Mouse (Mus musculus) lung, embryonic 15.5 days (tissue): ENCODE data around the gene Zswim5. TPM values are rescaled to one million over a fixed set of nuclear protein-coding genes. Genes with fewer than 3 reads are reported as not detected.

Experiments
- ATAC-seq: fragments of 200-750 bp; cut with Nextera tagmentation; 2 replicates; pipeline ENCODE4 v1.8.0; 2017; ENCODE audit warnings: moderate number of reproducible peaks, borderline replicate concordance; ENCODE audit not compliant: low FRiP score, low TSS enrichment; ENCODE audit errors: extremely low read depth
- H3K27ac ChIP-seq: fragments of 300-500 bp; sonication (generic); 2 replicates; pipeline ENCODE4 v1.5.1; 2015; ENCODE audit warnings: moderate library complexity, mild to moderate bottlenecking, inconsistent platforms
- H3K27me3 ChIP-seq: fragments of 300-500 bp; sonication (generic); 2 replicates; pipeline ENCODE4 v1.6.1; 2015; ENCODE audit warnings: inconsistent platforms
- H3K36me3 ChIP-seq: fragments of 300-500 bp; sonication (generic); 2 replicates; pipeline ENCODE4 v1.6.1; 2015; ENCODE audit warnings: inconsistent platforms
- H3K4me1 ChIP-seq: fragments of 300-500 bp; sonication (generic); 2 replicates; pipeline ENCODE4 v1.6.1; 2015; ENCODE audit warnings: inconsistent platforms
- H3K4me2 ChIP-seq: fragments of 300-500 bp; sonication (generic); 2 replicates; pipeline ENCODE4 v1.6.1; 2015; ENCODE audit warnings: inconsistent platforms, mild to moderate bottlenecking, moderate library complexity
- H3K4me3 ChIP-seq: fragments of 300-500 bp; sonication (generic); 2 replicates; pipeline ENCODE4 v1.5.1; 2015; ENCODE audit warnings: mild to moderate bottlenecking, inconsistent platforms
- H3K9ac ChIP-seq: fragments of 300-500 bp; sonication (generic); 2 replicates; pipeline ENCODE4 v1.6.1; 2015; ENCODE audit warnings: inconsistent platforms
- H3K9me3 ChIP-seq: fragments of 300-500 bp; sonication (generic); 2 replicates; pipeline ENCODE4 v1.6.1; 2016; ENCODE audit warnings: inconsistent platforms
- WGBS: fragments of 180-500 bp; shearing (Covaris S2); methylation state at CpG from one replicate; pipeline ENCODE4 v1.1.7; 2015; 5-methylcytosine and 5-hydroxymethylcytosine counted together
- polyA plus RNA-seq: library from polyadenylated mRNA; unstranded; fragments of >200 nt; fragmentation: Nextera tagmentation; extraction: Ambion mirVana; gene quantifications from 2 replicates; pipeline ENCODE4 v1.2.1, GENCODE M21; 2015

Gene Zswim5
- polyA plus RNA-seq, 1 experiment from 2014 or later: 0.56 TPM

DNA sequence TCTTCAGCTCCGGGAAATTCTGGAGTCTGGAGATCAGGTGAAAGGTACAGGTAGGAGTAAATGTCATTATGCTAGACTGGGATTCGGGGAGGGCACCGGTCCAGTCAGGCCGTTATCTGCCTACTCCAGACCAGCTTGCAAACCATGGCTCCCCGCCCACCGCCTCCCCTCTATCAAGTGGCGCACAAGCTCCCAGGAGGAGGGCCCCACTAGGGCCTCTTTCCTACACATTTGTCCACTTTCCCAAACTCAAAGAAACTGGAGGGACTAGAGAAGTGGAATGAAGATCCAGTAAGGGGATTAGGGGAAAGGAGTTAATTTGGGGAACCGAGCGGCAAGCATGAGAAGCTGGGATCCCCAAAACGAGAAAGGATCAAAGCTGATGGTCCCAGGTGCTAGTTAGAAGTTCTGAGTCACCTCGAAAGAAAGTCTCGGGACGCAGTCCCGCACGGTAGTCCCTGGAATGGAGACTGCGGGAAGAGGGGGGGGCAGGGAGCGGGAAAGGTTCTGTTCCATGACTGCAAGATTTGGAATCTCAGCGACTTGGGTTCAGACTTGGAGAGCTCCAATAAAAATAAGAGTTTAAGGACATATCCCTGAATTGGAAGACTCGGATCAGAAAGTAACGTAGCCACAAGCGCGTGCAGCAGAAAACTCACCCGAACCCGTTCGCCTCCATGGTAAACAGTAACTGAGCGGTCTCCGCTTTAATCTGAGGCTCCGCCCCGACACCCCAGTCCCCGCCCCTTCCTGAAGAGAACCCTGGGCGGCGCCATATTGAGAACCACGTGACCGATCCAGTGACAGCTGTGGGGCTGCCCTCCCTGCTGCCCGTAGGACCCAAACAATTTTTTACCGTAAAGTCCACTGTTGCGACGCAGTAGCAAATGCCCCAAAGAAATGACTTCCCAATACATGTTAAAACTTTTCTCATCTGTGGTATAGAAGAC is 116.8 kb downstream of the Zswim5 start, which contains the start of gene Urod:
Urod (minus strand) TSS at position 742 of the 950 bp plus-strand sequence.
- ATAC-seq: peak; percentile 95
- no peaks in the 10 kb centered on the region for H3K9me3 ChIP-seq
- H3K4me3 ChIP-seq: peak within 1 kb of the TSS; percentile 99
- peak within 1 kb of the TSS; percentile 98 for H3K4me2 ChIP-seq
- WGBS: under 1% methylated on average over 38 of the region's 38 CpGs
- H3K27me3 ChIP-seq: no peaks in the 10 kb centered on the region
- peak within 1 kb of the TSS; percentile 69 for H3K27ac ChIP-seq
- peaks cover 25% of the 10 kb centered on the region for H3K4me1 ChIP-seq
- peak within 1 kb of the TSS; percentile 88 for H3K9ac ChIP-seq
- H3K36me3 ChIP-seq: peaks cover 15% of the 10 kb centered on the region

DNA sequence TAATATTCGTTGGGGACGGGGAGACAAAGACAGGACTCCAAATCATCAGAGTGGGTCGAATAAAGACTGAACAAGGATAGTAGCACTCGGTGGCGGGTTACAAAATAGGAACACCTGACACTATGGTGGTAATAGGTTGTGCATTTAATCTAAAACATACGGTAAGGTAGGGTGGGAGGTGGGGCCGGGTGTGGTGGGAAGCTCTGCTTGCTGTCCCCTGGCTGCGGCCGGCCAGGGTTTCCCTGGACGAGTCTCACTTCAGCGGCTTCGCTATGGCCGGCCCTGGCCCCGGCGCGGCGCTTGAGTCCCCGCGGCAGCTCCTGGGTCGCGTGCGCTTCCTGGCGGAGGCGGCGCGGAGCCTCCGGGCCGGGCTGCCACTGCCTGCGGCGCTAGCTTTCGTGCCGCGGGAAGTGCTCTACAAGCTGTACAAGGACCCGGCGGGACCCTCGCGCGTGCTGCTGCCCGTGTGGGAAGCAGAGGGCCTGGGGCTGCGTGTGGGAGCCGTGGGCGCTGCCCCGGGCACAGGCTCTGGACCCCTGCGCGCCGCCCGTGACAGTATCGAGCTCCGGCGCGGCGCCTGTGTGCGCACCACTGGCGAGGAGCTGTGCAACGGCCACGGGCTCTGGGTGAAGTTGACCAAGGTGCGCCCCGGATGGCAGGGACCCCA is 118.1 kb downstream of the Zswim5 start, which contains the start of gene Hectd3:
Hectd3 (plus strand) TSS at position 187 of the 667 bp plus-strand sequence.
- Histone ChIP-seq H3K9me3 (no peaks in the 10 kb centered on the region), H3K4me2 (peak within 1 kb of the TSS; percentile 98), H3K27me3 (no peaks in the 10 kb centered on the region), H3K27ac (peak within 1 kb of the TSS; percentile 69), H3K9ac (peak within 1 kb of the TSS; percentile 88), H3K4me3 (peak within 1 kb of the TSS; percentile 99), H3K36me3 (peaks cover 19% of the 10 kb centered on the region), H3K4me1 (peaks cover 25% of the 10 kb centered on the region)
- ATAC-seq: peak; percentile 39; the same call in 1 of the 2 replicates
- WGBS: under 1% methylated on average over 45 of the region's 58 CpGs

DNA sequence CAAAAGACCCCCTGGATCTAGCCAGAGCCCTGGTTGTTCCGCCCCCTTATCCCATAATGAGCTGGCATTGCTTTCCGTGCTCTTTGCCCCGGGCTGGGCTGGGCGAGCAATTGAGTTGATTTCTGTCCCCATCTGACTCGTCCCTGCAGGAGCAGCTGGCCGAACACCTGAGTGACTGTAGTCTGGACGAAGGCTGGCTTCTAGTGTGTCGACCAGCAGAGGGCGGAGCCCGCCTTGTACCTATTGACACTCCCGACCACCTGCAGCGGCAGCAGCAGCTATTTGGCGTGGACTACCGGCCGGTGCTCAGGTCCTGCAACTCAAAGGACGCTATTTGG is 118.6 kb downstream of the Zswim5 start:
- H3K36me3 ChIP-seq: peaks cover 18% of the 10 kb centered on the region; the same call in 1 of the 2 replicates
- no peaks in the 10 kb centered on the region for H3K27me3 ChIP-seq
- ATAC-seq: no peak
- no peaks in the 10 kb centered on the region for H3K9me3 ChIP-seq
- H3K27ac ChIP-seq: peak overlapping the region; percentile 69
- peaks cover 25% of the 10 kb centered on the region for H3K4me1 ChIP-seq
- 0% methylated on average over 16 of the region's 16 CpGs for WGBS
- H3K9ac ChIP-seq: peak overlapping the region; percentile 88
- peak overlapping the region; percentile 99 for H3K4me3 ChIP-seq
- peak overlapping the region; percentile 98 for H3K4me2 ChIP-seq

DNA sequence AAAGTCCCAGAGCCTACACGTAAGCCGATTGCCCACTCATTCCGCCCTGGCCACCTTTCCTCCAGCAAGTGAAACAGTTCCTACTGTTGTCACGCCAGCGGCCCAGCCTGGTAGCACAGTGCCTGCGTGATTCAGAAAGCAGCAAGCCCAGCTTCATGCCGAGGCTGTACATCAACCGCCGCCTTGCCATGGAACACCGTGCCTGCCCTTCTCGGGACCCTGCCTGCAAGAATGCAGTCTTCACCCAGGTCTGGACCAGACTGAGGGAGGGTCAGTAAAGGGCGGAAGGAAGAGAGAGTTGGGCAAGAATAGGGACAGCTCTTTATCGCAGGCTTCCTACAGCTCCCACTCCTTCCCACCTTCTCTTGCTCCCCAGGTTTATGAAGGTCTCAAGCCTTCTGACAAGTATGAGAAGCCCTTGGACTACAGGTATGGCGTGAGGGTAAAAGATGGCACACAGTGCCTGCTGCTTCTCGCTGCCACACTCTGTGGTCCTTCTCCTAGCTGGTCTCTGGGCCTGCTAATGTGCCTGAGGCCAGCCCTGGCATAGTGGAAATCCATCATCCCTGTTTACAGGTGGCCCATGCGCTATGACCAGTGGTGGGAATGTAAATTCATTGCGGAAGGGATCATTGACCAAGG is 122.5 kb downstream of the Zswim5 start:
- Histone ChIP-seq H3K27me3 (no peaks in the 10 kb centered on the region), H3K27ac (no peak overlapping the region), H3K9ac (no peak overlapping the region), H3K4me2 (no peak overlapping the region), H3K4me1 (peaks cover 12% of the 10 kb centered on the region), H3K9me3 (no peaks in the 10 kb centered on the region), H3K4me3 (no peak overlapping the region), H3K36me3 (peaks cover 28% of the 10 kb centered on the region; the same call in 1 of the 2 replicates)
- ATAC-seq: no peak
- 88% methylated on average over 17 of the region's 17 CpGs for WGBS

DNA sequence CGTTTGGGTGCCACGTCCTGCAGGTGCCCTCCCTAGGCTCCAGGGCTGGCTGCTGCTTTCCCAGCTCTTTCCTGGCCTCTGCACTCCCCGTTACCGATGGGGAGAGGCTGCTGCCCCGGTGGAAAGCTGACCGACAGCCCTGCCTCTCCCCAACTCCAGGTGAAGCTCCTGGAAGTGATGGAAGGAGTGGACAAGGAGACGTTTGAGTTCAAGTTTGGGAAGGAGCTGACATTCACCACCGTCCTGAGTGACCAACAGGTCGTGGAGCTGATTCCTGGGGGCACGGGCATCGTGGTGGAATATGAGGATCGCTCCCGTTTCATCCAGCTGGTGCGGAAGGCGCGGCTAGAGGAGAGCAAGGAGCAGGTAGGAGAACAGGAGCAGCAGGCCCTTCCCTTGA is 124.8 kb downstream of the Zswim5 start:
- Histone ChIP-seq H3K27me3 (no peaks in the 10 kb centered on the region), H3K4me3 (no peak overlapping the region), H3K27ac (no peak overlapping the region), H3K36me3 (peaks cover 28% of the 10 kb centered on the region; the same call in 1 of the 2 replicates), H3K9ac (no peak overlapping the region), H3K4me1 (no peaks in the 10 kb centered on the region), H3K4me2 (no peak overlapping the region), H3K9me3 (no peaks in the 10 kb centered on the region)
- 88% methylated on average over 16 of the region's 16 CpGs for WGBS
- no peak for ATAC-seq

DNA sequence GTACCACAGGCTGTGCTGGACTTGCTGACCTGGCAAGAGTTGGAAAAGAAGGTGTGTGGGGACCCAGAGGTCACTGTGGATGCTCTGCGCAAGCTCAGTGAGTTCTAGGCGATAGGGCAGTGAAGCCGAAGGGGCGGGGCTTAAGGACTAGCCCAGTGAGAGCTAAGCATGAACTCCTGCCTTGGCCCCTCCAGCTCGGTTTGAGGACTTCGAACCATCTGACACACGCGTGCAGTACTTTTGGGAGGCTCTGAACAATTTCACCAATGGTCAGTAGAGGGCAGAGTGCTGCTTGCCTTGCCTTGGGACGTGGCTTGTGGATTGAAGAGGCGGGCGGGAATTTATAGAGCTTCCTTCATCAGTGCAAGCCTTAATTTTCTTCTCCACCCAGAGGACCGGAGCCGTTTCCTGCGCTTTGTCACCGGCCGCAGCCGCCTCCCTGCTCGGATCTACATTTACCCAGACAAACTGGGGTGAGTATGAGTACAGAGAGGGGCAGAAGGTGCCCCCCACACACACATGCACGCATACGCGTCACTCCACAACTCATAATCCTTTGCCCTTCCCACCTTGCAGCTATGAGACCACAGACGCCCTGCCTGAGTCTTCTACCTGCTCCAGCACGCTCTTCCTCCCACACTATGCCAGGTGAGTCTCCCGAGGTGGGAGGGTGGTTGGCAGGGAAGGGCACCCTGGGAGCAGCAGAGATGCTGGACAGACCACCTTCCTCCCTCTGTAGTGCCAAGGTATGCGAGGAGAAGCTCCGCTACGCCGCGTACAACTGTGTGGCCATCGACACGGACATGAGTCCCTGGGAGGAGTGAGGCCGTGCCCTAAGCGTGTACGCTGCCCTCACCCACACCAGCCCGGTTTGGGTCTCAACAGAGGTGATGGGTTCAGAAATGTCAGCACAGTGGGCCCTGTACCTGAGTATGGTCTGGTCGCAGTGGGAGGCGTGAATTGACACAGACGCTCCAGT is 125.7 kb downstream of the Zswim5 start:
- Histone ChIP-seq H3K27ac (no peak overlapping the region), H3K9ac (no peak overlapping the region), H3K9me3 (no peaks in the 10 kb centered on the region), H3K4me3 (no peak overlapping the region), H3K36me3 (peaks cover 28% of the 10 kb centered on the region; the same call in 1 of the 2 replicates), H3K27me3 (no peaks in the 10 kb centered on the region), H3K4me1 (no peaks in the 10 kb centered on the region), H3K4me2 (no peak overlapping the region)
- 54% methylated on average over 38 of the region's 38 CpGs for WGBS
- ATAC-seq: peak; percentile 60; the same call in 1 of the 2 replicates

DNA sequence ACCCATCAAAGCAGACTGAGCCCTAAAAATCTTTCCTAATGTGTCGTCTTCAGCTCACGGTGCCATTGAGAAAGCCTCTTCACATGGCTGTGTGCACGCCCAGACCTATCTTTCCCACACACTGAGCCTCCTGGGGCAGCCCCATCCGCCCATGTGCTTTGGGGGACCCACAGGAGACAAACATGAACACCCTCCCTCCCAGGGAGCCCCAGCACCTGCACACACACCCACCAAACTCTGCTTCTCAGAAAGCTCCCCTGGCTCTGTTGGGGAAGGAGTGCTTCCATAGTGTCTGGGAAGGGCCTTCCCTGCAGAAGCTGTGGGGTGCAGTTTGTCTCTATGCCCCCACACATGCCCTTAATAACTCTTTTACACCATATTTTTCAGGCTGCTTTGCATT is 127.5 kb downstream of the Zswim5 start:
- Histone ChIP-seq H3K27me3 (no peaks in the 10 kb centered on the region), H3K9ac (no peak overlapping the region), H3K36me3 (peaks cover 14% of the 10 kb centered on the region; the same call in 1 of the 2 replicates), H3K4me3 (no peak overlapping the region), H3K4me1 (no peaks in the 10 kb centered on the region), H3K27ac (no peak overlapping the region), H3K4me2 (no peak overlapping the region), H3K9me3 (no peaks in the 10 kb centered on the region)
- 73% methylated on average over 4 of the region's 4 CpGs for WGBS
- no peak for ATAC-seq

DNA sequence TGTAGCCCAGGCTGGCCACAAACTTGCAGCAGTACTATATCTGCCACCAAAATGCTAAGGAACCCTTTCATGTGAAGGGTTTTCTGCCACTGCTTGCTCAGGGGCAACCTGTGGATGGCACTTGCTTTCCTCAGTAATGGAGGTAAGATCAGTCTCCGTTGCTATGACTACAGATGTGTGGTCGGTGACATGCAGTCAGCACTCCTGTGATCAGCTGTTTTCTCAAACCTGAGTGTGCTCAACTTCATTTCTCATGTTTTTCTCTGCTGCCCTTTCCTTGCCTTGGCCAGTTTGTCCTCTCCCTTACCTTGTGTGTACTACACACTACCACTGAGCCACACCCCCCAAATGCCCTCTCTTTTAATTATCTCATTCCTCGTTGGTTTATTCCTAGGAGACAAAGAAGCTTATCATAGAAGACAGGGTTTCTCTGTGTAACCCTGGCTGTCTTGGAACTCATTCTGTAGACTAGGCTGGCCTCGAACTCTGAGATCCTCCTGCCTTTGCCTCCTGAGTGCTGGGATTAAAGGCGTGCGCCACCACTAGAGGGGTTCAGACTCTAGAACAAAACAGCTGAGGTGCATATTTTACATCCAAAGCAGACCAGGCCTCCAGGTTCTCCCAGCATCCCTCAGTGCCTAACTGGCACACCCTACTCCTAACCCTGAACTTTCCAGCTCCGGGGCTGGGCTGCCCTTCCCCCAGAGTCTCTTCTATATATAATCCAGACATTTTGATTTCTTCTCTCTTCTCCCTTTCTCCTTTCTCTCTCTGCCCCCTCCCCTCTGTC is 128.6 kb downstream of the Zswim5 start:
- WGBS: 70% methylated on average over 7 of the region's 7 CpGs
- ATAC-seq: no peak

DNA sequence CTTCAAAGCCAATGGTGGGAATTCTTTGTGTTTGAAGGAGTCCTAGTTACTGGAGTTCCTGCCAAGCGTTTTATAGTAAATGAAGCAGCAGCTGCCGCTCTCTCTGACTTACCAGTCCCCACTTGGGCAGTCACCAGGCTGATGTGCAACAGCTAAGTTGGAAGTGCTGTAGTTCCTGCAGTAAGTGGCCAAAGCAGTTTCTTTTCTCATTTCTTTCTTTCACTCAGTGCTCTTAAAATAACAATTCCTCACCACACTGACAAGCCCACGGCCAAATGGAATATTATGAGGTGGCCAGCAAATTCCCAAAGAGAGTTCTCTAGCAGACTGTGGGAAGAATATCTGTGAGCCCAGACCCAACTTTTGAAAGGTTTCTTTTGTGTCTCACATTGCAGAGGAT is 129.9 kb downstream of the Zswim5 start:
- H3K9me3 ChIP-seq: no peaks in the 10 kb centered on the region
- H3K4me1 ChIP-seq: no peaks in the 10 kb centered on the region
- peaks cover 10% of the 10 kb centered on the region; the same call in 1 of the 2 replicates for H3K36me3 ChIP-seq
- 57% methylated on average over 3 of the region's 3 CpGs for WGBS
- H3K9ac ChIP-seq: no peak overlapping the region
- H3K27me3 ChIP-seq: no peaks in the 10 kb centered on the region
- no peak overlapping the region for H3K4me3 ChIP-seq
- H3K27ac ChIP-seq: no peak overlapping the region
- no peak for ATAC-seq
- no peak overlapping the region for H3K4me2 ChIP-seq

More for the DNA sequence above, 128.6 kb downstream of the Zswim5 start:
- H3K4me3 ChIP-seq: no peak overlapping the region
- no peak overlapping the region for H3K9ac ChIP-seq
- no peaks in the 10 kb centered on the region for H3K27me3 ChIP-seq
- H3K9me3 ChIP-seq: no peaks in the 10 kb centered on the region
- no peaks in the 10 kb centered on the region for H3K4me1 ChIP-seq
- H3K36me3 ChIP-seq: peaks cover 10% of the 10 kb centered on the region; the same call in 1 of the 2 replicates
- no peak overlapping the region for H3K27ac ChIP-seq
- no peak overlapping the region for H3K4me2 ChIP-seq

DNA sequence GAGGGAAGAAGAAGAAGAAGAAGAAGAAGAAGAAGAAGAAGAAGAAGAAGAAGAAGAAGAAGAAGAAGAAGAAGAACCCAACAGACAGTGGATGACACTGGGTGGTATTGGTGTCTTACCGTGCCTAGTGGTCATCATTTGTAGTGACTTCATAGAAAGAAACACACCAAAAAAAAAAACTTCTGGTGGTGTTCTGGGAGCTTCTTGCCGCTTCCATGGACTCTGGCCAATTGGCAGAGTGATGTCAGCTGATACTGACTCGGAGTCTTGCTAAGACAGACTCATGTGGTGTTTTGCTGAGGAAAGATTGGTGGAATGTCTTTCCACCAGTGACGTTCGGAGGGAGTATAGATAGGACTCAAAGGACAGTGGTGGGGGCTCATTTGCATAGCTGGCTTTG is 133.1 kb downstream of the Zswim5 start:
- no peaks in the 10 kb centered on the region for H3K9me3 ChIP-seq
- H3K36me3 ChIP-seq: no peaks in the 10 kb centered on the region
- no peak overlapping the region for H3K9ac ChIP-seq
- ATAC-seq: no peak
- no peak overlapping the region for H3K4me2 ChIP-seq
- H3K27me3 ChIP-seq: no peaks in the 10 kb centered on the region
- H3K27ac ChIP-seq: no peak overlapping the region
- no peaks in the 10 kb centered on the region for H3K4me1 ChIP-seq
- 74% methylated on average over 5 of the region's 5 CpGs for WGBS
- H3K4me3 ChIP-seq: no peak overlapping the region
